Mouse (Mus musculus) effector memory CD4-positive, alpha-beta T cell, adult 7 months (primary cell): ENCODE data around the gene Csrnp2. TPM values are rescaled to one million over a fixed set of nuclear protein-coding genes. Genes with fewer than 3 reads are reported as not detected.

ENCODE experiments used
- polyA plus RNA-seq: library from polyadenylated mRNA; unstranded; fragments of 100-300 nt; shearing (Covaris generic); gene quantifications from one replicate; pipeline ENCODE4 v1.2.1, GENCODE M21; 2017

Gene Csrnp2
- 9.5 TPM for polyA plus RNA-seq

DNA sequence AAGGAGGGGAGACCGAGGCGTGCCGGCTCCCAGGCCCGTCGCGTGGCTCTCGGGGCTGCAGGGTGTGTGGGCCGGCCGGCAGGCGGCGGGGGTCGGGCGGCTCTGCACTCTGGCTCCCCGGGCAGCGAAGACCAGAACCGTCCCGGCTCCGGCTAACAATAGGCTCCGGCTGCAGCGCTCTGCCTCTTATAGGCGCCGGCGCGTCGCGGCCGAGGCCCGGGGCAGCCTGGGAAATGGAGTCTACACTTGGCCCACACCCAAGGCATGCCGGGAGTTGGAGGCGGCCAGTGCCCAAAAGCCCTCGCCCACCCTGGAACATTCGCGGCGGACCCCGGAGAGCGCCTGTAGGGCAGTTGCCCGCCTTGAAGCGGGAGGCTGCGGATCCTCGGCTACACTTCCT, at the start of gene Csrnp2:
TSS of gene Csrnp2 (minus strand) at position 387 of the 400 bp plus-strand sequence.

GRCm38 (mm10) chr15:100468295-100469188, 26.7 kb downstream of the Csrnp2 start, which contains the start of gene Letmd1:
Letmd1 (plus strand) TSS chr15:100469023.

Other genes starting within 250 kb of the Csrnp2 start
- gene Tmprss12, start 214.7 kb downstream of the Csrnp2 start, polyA plus RNA-seq: not detected
- 15.0 TPM for gene Mettl7a1, start 191.3 kb downstream of the Csrnp2 start, polyA plus RNA-seq
- not detected for gene Mettl7a3, start 160.6 kb downstream of the Csrnp2 start, polyA plus RNA-seq
- gene Methig1, start 142.3 kb downstream of the Csrnp2 start, polyA plus RNA-seq: not detected
- not detected for gene Mettl7a2, start 142.3 kb downstream of the Csrnp2 start, polyA plus RNA-seq
- not detected for gene Higd1c, start 130.9 kb downstream of the Csrnp2 start, polyA plus RNA-seq
- 0.51 TPM for gene Gm5475, start 73.3 kb downstream of the Csrnp2 start, polyA plus RNA-seq
- 36.9 TPM for gene Slc11a2, start 70.4 kb downstream of the Csrnp2 start, polyA plus RNA-seq
- 31.8 TPM for gene Letmd1, start 26.5 kb downstream of the Csrnp2 start, polyA plus RNA-seq
- 5.0 TPM for gene Tfcp2, start 56.5 kb upstream of the Csrnp2 start, polyA plus RNA-seq
- gene Pou6f1, start 104.5 kb upstream of the Csrnp2 start, polyA plus RNA-seq: 202 TPM
- 758 TPM for gene Dazap2, start 119.9 kb upstream of the Csrnp2 start, polyA plus RNA-seq
- gene Smagp, start 141.5 kb upstream of the Csrnp2 start, polyA plus RNA-seq: not detected
- 853 TPM for gene Bin2, start 174.1 kb upstream of the Csrnp2 start, polyA plus RNA-seq
- gene Cela1, start 192.4 kb upstream of the Csrnp2 start, polyA plus RNA-seq: 12.7 TPM
- gene Galnt6, start 233.9 kb upstream of the Csrnp2 start, polyA plus RNA-seq: 137 TPM